Mouse (Mus musculus) hindbrain, embryonic 15.5 days (tissue): ENCODE results near the gene Spata17. TPM values are rescaled to one million over a fixed set of nuclear protein-coding genes. Genes with fewer than 3 reads are reported as not detected.

Experiments used
- ATAC-seq: fragments of 200-750 bp; cut with Nextera tagmentation; 2 replicates; pipeline ENCODE4 v1.8.0; 2017; ENCODE audit warnings: low read depth, moderate number of reproducible peaks, moderate TSS enrichment; ENCODE audit not compliant: low FRiP score
- H3K27ac ChIP-seq: fragments of 300-500 bp; sonication (generic); replicated peaks from 2 replicates; pipeline ENCODE4 v1.5.1; 2015; ENCODE audit warnings: mild to moderate bottlenecking, inconsistent platforms
- H3K27me3 ChIP-seq: fragments of 300-500 bp; sonication (generic); 2 replicates; pipeline ENCODE4 v1.6.1; 2015; ENCODE audit warnings: control low read depth, inconsistent platforms
- H3K36me3 ChIP-seq: fragments of 300-500 bp; sonication (generic); 2 replicates; pipeline ENCODE4 v1.6.1; 2015; ENCODE audit warnings: control low read depth, inconsistent platforms
- H3K4me1 ChIP-seq: fragments of 300-500 bp; sonication (generic); replicated peaks from 2 replicates; pipeline ENCODE4 v1.6.1; 2015; ENCODE audit warnings: control low read depth, inconsistent platforms
- H3K4me2 ChIP-seq: fragments of 300-500 bp; sonication (generic); 2 replicates; pipeline ENCODE4 v1.6.1; 2015; ENCODE audit warnings: moderate library complexity, mild to moderate bottlenecking, inconsistent platforms
- H3K4me3 ChIP-seq: fragments of 300-500 bp; sonication (generic); 2 replicates; pipeline ENCODE4 v1.5.1; 2015; ENCODE audit warnings: mild to moderate bottlenecking, inconsistent platforms
- H3K9ac ChIP-seq: fragments of 300-500 bp; sonication (generic); 2 replicates; pipeline ENCODE4 v1.6.1; 2015; ENCODE audit warnings: inconsistent platforms
- H3K9me3 ChIP-seq: fragments of 300-500 bp; sonication (generic); 2 replicates; pipeline ENCODE4 v1.6.1; 2016; ENCODE audit warnings: control low read depth, inconsistent platforms
- WGBS: fragments of 180-500 bp; shearing (Covaris S2); methylation state at CpG from one replicate; pipeline ENCODE4 v1.1.7; 2015; 5-methylcytosine and 5-hydroxymethylcytosine counted together
- polyA plus RNA-seq: library from polyadenylated mRNA; unstranded; fragments of >200 nt; fragmentation: Nextera tagmentation; extraction: Ambion mirVana; gene quantifications from 2 replicates; pipeline ENCODE4 v1.2.1, GENCODE M21; 2015

Gene Spata17
- polyA plus RNA-seq, 1 experiment from 2014 or later = 2.9 TPM

DNA sequence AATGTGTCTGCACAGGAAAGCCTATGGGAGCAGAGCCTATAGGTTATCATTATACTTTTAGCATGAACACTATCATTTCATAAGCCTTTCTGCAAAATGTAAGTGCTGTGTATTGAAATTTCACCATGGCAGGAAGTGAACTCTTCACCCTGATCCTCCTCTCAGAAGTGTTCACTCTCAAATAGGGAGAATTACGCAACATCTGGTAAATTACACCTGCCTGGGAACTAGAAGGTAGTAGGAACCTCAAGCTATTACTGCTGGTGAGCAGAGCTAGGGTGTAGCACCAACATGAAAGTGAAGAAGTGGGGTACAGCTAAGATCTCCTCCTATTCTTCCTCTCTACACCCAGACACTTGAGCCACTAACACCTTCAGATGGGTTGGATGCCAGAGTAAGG lies 155.4 kb downstream of the Spata17 start:
- H3K4me3 ChIP-seq = no peak overlapping the region
- WGBS = 94% methylated on average over 1 of the region's 1 CpGs
- no peaks in the 10 kb centered on the region for H3K9me3 ChIP-seq

DNA sequence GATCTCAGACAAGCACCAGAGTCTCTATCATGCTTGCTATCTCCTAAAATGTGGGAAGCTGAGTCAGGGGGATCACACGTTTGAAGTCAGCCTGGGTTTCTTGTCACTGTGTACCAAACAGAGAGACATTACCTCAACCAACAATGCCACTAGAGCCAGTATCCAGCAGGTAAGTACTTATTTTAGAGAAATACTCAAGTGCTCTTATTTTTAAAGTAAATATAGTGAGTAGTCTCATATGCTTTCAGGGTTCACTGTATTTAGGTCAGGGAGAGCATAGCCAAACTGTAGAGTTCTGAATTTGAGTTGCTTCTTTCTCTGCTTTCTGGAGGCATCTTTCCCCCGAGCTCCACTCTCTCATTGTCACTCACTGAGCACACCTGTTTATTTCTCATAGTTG lies 160.9 kb downstream of the Spata17 start:
- Histone ChIP-seq H3K27me3 (no peaks in the 10 kb centered on the region), H3K36me3 (no peaks in the 10 kb centered on the region), H3K4me1 (no peaks in the 10 kb centered on the region), H3K4me2 (no peak overlapping the region), H3K27ac (no peak overlapping the region), H3K4me3 (no peak overlapping the region), H3K9me3 (no peaks in the 10 kb centered on the region), H3K9ac (no peak overlapping the region)
- 88% methylated on average over 2 of the region's 2 CpGs for WGBS
- ATAC-seq = no peak

More for the DNA sequence above, 155.4 kb downstream of the Spata17 start:
- Histone ChIP-seq H3K27ac (no peak overlapping the region), H3K36me3 (no peaks in the 10 kb centered on the region), H3K4me2 (no peak overlapping the region), H3K9ac (no peak overlapping the region), H3K4me1 (no peaks in the 10 kb centered on the region), H3K27me3 (no peaks in the 10 kb centered on the region)
- ATAC-seq = no peak

DNA sequence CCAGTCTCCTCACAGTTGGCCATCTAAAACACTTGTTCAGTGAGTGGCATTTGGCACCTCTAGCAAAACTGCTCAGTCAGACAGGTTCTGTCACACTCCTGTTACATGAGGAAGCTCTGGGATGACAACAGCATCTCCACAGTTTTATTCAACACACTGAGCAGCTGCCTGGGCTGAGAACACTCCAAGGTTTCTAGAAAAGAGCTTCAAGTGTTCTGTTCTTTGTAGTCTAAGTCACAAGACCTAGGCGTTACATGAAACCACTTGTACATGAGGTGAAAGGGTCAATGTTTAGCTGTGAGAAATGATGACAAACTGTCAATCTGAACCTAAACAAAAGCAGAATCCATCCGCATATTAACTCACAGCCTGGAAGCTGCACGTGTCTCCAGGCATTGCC lies 161.4 kb downstream of the Spata17 start:
- Histone ChIP-seq H3K4me3 (no peak overlapping the region), H3K27me3 (no peaks in the 10 kb centered on the region), H3K27ac (no peak overlapping the region), H3K9ac (no peak overlapping the region), H3K4me1 (no peaks in the 10 kb centered on the region), H3K4me2 (no peak overlapping the region), H3K9me3 (no peaks in the 10 kb centered on the region), H3K36me3 (no peaks in the 10 kb centered on the region)
- WGBS = 81% methylated on average over 3 of the region's 3 CpGs
- ATAC-seq = no peak

DNA sequence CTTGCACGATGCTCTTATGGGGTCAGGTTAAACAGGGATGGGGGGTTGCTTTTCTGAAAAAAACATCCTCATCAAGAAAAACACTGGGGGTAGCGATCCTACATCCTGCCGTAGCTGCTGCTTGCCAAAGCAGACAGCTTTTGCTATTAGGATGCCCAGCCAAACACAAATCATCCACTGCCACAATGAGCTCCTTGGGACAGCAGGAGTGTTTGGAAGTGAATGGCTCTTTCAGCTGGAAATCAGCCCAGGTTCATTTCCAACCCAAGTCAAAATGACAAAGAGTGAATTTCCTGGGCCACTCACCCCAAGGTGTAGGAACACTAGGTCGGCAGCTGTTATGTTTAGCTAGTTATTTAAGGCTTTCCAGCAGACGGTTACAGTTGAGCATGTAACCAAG lies 162.7 kb downstream of the Spata17 start:
- WGBS = 36% methylated on average over 5 of the region's 5 CpGs
- H3K27ac ChIP-seq = no peak overlapping the region
- H3K27me3 ChIP-seq = no peaks in the 10 kb centered on the region
- ATAC-seq = no peak
- H3K4me3 ChIP-seq = no peak overlapping the region
- no peak overlapping the region for H3K4me2 ChIP-seq
- no peak overlapping the region for H3K9ac ChIP-seq
- no peaks in the 10 kb centered on the region for H3K36me3 ChIP-seq
- H3K4me1 ChIP-seq = no peaks in the 10 kb centered on the region
- no peaks in the 10 kb centered on the region for H3K9me3 ChIP-seq

DNA sequence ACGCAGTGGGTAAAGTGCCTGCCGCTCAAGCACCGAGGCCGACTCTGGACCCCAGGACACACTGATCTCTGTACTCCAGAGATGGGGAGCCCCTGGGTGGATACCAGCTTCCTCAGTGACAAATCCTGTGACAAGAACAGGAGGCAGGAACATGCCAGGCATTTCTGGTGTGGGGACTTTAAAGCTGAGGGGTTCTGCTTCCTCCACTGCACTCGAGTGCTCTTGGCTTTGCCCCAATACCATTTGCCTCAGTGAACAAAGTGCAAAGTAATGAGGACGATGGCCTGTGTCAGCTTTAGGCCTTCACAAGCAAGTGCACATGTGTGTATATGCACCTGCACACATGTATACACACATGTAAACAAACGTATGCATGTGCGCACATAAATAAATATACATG lies 164.0 kb downstream of the Spata17 start:
- no peaks in the 10 kb centered on the region for H3K4me1 ChIP-seq
- H3K9ac ChIP-seq = no peak overlapping the region
- no peaks in the 10 kb centered on the region for H3K9me3 ChIP-seq
- H3K27ac ChIP-seq = no peak overlapping the region
- no peak for ATAC-seq
- no peaks in the 10 kb centered on the region for H3K27me3 ChIP-seq
- H3K36me3 ChIP-seq = no peaks in the 10 kb centered on the region
- WGBS = 85% methylated on average over 8 of the region's 8 CpGs
- no peak overlapping the region for H3K4me2 ChIP-seq
- no peak overlapping the region for H3K4me3 ChIP-seq

DNA sequence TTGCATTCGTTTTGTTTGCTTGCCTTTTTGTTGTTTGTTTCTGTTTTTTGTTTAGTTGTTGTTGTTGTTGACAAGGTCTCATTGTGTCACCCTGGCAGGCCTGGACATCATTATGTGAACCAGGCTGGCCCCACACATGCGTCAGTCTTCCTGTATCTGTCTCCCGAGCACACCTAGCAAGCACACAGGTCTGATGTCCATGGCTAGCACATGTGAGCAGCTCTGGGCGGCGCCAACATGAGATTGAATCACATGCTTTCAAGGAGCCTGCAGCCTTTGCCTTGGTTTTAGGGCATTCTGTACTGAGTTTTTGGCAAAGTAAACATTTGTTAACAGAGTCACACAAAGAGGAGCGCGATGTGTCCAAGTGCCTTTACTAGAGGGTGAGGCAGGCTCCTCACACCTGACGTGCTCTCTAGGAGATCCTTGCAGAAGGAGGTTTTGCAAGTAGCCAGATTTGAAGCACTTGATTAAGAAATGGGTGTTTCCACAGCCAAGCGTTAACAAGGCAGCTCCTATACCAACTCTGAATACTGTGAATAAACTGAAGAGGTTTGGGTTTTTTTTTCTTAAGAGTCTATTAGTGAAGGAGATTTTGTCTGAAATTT lies 166.5 kb downstream of the Spata17 start:
- H3K4me2 ChIP-seq = no peak overlapping the region
- no peak overlapping the region for H3K9ac ChIP-seq
- H3K4me1 ChIP-seq = no peaks in the 10 kb centered on the region
- H3K27me3 ChIP-seq = no peaks in the 10 kb centered on the region
- no peak for ATAC-seq
- H3K4me3 ChIP-seq = no peak overlapping the region
- H3K27ac ChIP-seq = no peak overlapping the region
- 94% methylated on average over 9 of the region's 9 CpGs for WGBS
- H3K9me3 ChIP-seq = no peaks in the 10 kb centered on the region
- no peaks in the 10 kb centered on the region for H3K36me3 ChIP-seq

DNA sequence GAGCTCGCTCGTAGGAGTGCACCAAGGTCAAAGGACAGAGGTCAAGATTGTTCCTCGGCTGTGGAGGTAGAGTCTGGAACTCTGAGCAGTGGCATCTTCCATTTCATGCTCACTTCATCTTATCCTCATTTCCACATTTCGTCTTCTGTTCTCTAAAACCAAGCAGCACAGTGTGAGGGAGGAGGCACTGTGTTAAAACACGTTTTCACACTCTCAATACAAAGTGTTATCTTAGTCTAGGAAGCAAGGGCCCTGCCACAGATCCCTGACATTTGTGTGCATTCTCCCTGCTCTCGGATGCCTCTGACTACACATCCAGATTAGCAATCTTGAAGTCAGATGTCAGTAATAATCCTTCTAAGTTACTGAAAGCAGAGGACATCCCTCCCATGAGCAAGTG lies 170.5 kb downstream of the Spata17 start:
- Histone ChIP-seq H3K36me3 (no peaks in the 10 kb centered on the region), H3K9me3 (no peaks in the 10 kb centered on the region), H3K4me2 (no peak overlapping the region), H3K27me3 (no peaks in the 10 kb centered on the region), H3K9ac (no peak overlapping the region), H3K4me3 (no peak overlapping the region), H3K4me1 (no peaks in the 10 kb centered on the region), H3K27ac (no peak overlapping the region)
- WGBS = 72% methylated on average over 6 of the region's 6 CpGs
- ATAC-seq = no peak

DNA sequence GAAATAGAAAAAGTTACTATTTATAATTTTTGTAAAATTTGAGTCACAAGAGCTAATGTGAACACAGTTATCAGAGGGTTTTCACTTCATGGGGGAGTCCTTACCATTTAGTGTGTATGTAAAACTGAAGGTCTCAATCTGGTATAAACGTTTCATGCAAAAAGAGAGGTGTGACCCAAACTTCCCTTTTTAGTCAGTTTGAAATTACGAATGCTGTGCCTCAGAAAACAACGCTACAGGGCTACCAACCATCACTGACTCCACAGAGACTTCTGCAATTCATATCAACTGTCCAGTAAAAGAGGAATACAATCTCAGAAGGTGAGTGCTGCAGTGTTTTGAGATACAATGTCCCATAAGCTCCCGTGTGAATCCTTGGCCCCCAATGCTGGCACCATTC lies 175.5 kb downstream of the Spata17 start:
- Histone ChIP-seq H3K27ac (no peak overlapping the region), H3K27me3 (no peaks in the 10 kb centered on the region), H3K4me1 (no peaks in the 10 kb centered on the region), H3K4me3 (no peak overlapping the region), H3K9me3 (no peaks in the 10 kb centered on the region), H3K36me3 (no peaks in the 10 kb centered on the region), H3K4me2 (no peak overlapping the region), H3K9ac (no peak overlapping the region)
- 85% methylated on average over 4 of the region's 4 CpGs for WGBS
- no peak for ATAC-seq

DNA sequence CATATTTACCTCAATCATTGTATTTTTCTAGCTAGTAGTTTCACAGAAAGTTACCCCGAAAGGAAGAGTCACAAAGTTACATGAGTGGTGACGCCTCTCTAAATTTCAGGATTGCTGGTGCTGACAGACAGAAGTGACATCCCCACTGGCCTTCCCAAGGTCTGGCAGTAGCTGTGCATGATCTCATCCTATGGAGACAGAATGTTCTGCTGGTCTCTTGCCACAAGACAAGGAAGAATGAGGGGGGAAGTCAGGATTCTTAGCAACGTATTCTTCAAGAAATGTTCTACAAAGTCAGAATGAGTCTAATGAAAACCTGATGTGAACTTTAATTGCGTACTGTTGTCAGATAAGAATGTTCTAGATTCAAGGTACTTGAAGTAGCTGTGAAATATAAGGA lies 179.5 kb downstream of the Spata17 start:
- H3K9ac ChIP-seq = no peak overlapping the region
- no peak overlapping the region for H3K27ac ChIP-seq
- H3K4me2 ChIP-seq = no peak overlapping the region
- no peaks in the 10 kb centered on the region for H3K9me3 ChIP-seq
- no peaks in the 10 kb centered on the region for H3K4me1 ChIP-seq
- H3K27me3 ChIP-seq = no peaks in the 10 kb centered on the region
- no peaks in the 10 kb centered on the region for H3K36me3 ChIP-seq
- WGBS = 95% methylated on average over 4 of the region's 4 CpGs
- no peak for ATAC-seq
- no peak overlapping the region for H3K4me3 ChIP-seq

DNA sequence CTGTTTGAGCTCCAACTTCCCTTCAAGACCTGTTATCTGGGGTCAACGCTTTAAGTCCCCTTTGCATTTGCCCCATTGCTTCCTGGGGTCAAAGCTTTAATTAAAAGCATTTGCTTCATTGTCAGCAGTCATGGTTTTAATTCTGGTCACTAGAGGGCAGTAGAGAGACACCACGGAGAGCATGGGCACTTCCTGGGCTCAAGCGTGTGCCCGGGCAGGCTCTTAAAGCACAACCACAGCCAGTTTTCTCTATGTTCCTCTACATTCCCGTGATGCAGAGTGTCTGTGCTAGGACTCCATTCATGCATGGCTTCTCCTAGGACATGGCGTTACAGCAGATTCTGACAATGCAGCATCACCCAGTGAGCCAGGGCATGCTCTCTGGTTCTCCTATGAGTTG lies 183.5 kb downstream of the Spata17 start:
- WGBS = 38% methylated on average over 6 of the region's 6 CpGs
- no peak for ATAC-seq
- Histone ChIP-seq H3K27ac (no peak overlapping the region), H3K4me3 (no peak overlapping the region), H3K9ac (no peak overlapping the region), H3K9me3 (no peaks in the 10 kb centered on the region), H3K4me2 (no peak overlapping the region), H3K27me3 (no peaks in the 10 kb centered on the region), H3K4me1 (no peaks in the 10 kb centered on the region), H3K36me3 (no peaks in the 10 kb centered on the region)

DNA sequence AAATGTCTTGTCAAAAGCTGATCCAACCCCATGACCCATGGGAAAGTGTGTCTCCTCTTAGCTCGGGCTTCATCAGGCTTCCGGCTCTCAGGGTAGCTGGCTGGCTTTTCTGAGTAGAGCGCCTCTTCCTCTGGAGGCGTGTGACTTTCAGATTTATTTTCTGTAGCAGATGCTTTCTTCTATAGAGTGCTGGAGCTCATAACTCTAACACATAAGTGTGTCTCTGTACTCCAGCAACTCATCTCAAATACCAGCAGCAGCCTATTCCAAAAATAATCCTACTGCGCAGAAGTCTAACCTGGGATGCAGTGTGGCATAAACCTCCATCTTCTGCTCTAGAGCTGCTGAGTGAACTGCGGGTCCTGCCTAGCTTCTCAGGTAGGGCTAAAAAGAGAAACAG lies 186.4 kb downstream of the Spata17 start:
- Histone ChIP-seq H3K27me3 (no peaks in the 10 kb centered on the region), H3K36me3 (no peaks in the 10 kb centered on the region), H3K4me3 (no peak overlapping the region), H3K4me2 (no peak overlapping the region), H3K9me3 (no peaks in the 10 kb centered on the region), H3K9ac (no peak overlapping the region), H3K4me1 (no peaks in the 10 kb centered on the region), H3K27ac (no peak overlapping the region)
- WGBS = 94% methylated on average over 6 of the region's 6 CpGs
- no peak for ATAC-seq

DNA sequence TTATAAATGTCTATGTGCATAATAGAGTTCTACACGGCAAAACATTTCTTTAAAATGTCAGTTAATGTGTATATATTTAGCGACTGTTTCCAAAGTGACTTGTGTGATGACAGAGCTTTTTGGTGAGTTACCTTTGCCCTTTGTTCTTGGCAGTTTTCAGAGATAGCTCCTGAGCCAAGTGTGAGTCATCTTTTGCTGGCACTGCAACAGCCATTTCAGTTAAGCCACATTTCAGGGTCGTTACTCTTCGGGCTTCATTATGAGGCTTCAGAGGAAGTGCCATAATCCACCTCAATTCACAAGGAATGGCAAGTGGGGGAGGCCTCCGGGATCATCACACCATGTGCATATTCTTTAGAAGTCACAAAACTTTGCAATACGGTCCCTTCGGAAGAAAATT lies 195.3 kb downstream of the Spata17 start:
- no peak for ATAC-seq
- H3K27ac ChIP-seq = no peak overlapping the region
- H3K4me2 ChIP-seq = no peak overlapping the region
- no peaks in the 10 kb centered on the region for H3K36me3 ChIP-seq
- no peaks in the 10 kb centered on the region for H3K27me3 ChIP-seq
- H3K9me3 ChIP-seq = no peaks in the 10 kb centered on the region
- H3K4me1 ChIP-seq = no peaks in the 10 kb centered on the region
- H3K9ac ChIP-seq = no peak overlapping the region
- WGBS = 83% methylated on average over 7 of the region's 7 CpGs
- no peak overlapping the region for H3K4me3 ChIP-seq

DNA sequence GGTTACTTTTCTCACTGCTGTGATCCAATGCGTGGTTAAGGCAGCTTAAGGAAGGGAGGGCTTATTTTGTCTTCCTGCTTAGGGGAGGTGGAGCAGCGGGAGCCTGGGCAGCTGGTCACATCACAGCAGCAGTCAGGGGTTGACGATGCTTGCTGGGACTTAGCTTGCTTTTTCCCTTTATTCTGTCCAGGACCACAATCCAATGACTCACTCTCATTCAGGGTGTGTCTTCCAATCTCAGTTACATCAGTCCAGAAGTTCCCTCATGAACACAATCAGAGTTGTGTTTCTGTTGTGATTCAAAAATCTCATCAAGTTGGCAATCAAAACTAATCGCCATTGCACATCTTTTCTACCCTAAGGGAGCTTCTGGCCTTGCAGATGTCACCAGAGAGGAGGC lies 199.1 kb downstream of the Spata17 start:
- Histone ChIP-seq H3K9me3 (no peaks in the 10 kb centered on the region), H3K4me1 (no peaks in the 10 kb centered on the region), H3K4me2 (no peak overlapping the region), H3K36me3 (no peaks in the 10 kb centered on the region), H3K27me3 (no peaks in the 10 kb centered on the region), H3K9ac (no peak overlapping the region), H3K27ac (no peak overlapping the region), H3K4me3 (no peak overlapping the region)
- ATAC-seq = no peak
- 68% methylated on average over 4 of the region's 4 CpGs for WGBS
